Mouse (Mus musculus) intestine, postnatal 0 days (tissue): Measurements from ENCODE around the gene Ackr2. TPM values are rescaled to one million over a fixed set of nuclear protein-coding genes. Genes with fewer than 3 reads are reported as not detected.

Source experiments
- ATAC-seq: fragments of 200-750 bp; cut with Nextera tagmentation; 2 replicates; pipeline ENCODE4 v1.8.0; 2017; ENCODE audit warnings: mild to moderate bottlenecking, moderate TSS enrichment, moderate library complexity
- H3K27ac ChIP-seq: fragments of 300-500 bp; sonication (generic); 2 replicates; pipeline ENCODE4 v1.5.1; 2014; ENCODE audit warnings: mild to moderate bottlenecking, low read depth, low read length, moderate library complexity
- H3K27me3 ChIP-seq: fragments of 300-500 bp; sonication (generic); replicated peaks from 2 replicates; pipeline ENCODE4 v1.6.1; 2014; ENCODE audit warnings: low read length, mixed read lengths; ENCODE audit not compliant: control insufficient read depth, insufficient read depth
- H3K36me3 ChIP-seq: fragments of 300-500 bp; sonication (generic); 2 replicates; pipeline ENCODE4 v1.6.1; 2014; ENCODE audit warnings: mild to moderate bottlenecking, moderate library complexity; ENCODE audit not compliant: control insufficient read depth, insufficient read depth
- H3K4me1 ChIP-seq: fragments of 300-500 bp; sonication (generic); replicated peaks from 2 replicates; pipeline ENCODE4 v1.6.1; 2014; ENCODE audit warnings: antibody characterized with exemption, low read length, mixed read lengths; ENCODE audit not compliant: control insufficient read depth, insufficient read depth
- H3K4me2 ChIP-seq: fragments of 300-500 bp; sonication (generic); replicated peaks from 2 replicates; pipeline ENCODE4 v1.6.1; 2014; ENCODE audit warnings: low read depth, mild to moderate bottlenecking, moderate library complexity
- H3K4me3 ChIP-seq: fragments of 300-500 bp; sonication (generic); 2 replicates; pipeline ENCODE4 v1.5.1; 2014; ENCODE audit warnings: low read depth, low read length
- H3K9ac ChIP-seq: fragments of 300-500 bp; sonication (generic); 2 replicates; pipeline ENCODE4 v1.6.1; 2014; ENCODE audit warnings: mild to moderate bottlenecking, low read depth, low read length
- H3K9me3 ChIP-seq: fragments of 300-500 bp; sonication (generic); 2 replicates; pipeline ENCODE4 v1.6.1; 2016; ENCODE audit warnings: mixed run types; ENCODE audit not compliant: control insufficient read depth
- CTCF ChIP-seq: sonication (generic); IDR thresholded peaks from 2 replicates; pipeline ENCODE4 v1.5.1; 2016; ENCODE audit warnings: low read depth, mild to moderate bottlenecking, control low read depth, antibody characterized with exemption, moderate library complexity
- WGBS: fragments of 180-500 bp; shearing (Covaris S2); extraction: QIAGEN DNeasy Blood & Tissue Kit; methylation state at CpG from one replicate; pipeline ENCODE4 v1.1.7; 2014; 5-methylcytosine and 5-hydroxymethylcytosine counted together
- polyA plus RNA-seq: library from polyadenylated mRNA; unstranded; fragments of >200 nt; fragmentation: Nextera tagmentation; extraction: Ambion mirVana; gene quantifications from 2 replicates; pipeline ENCODE4 v1.2.1, GENCODE M21; 2015

The Ackr2 gene
- polyA plus RNA-seq, 1 experiment from 2014 or later, result 1.1 TPM

GRCm38 (mm10) chr9:121860921-121861320 lies 37.2 kb upstream of the Ackr2 start:
- no peak for TF ChIP-seq CTCF
- no peaks in the 10 kb centered on the region for H3K4me1 ChIP-seq
- H3K27me3 ChIP-seq, result no peaks in the 10 kb centered on the region
- no peak overlapping the region for H3K4me3 ChIP-seq
- no peak overlapping the region for H3K27ac ChIP-seq
- H3K9ac ChIP-seq, result no peak overlapping the region
- H3K36me3 ChIP-seq, result no peaks in the 10 kb centered on the region
- H3K4me2 ChIP-seq, result no peak overlapping the region
- H3K9me3 ChIP-seq, result no peaks in the 10 kb centered on the region
- ATAC-seq, result no peak
- WGBS, result 91% methylated on average over 2 of the region's 2 CpGs

- ATAC-seq, result no peak
- no peak for TF ChIP-seq CTCF
- H3K27me3 ChIP-seq, result no peaks in the 10 kb centered on the region
- no peak overlapping the region for H3K9ac ChIP-seq
- H3K4me3 ChIP-seq, result no peak overlapping the region
- peaks cover under 1% of the 10 kb centered on the region; the same call in 1 of the 2 replicates for H3K4me1 ChIP-seq
- no peaks in the 10 kb centered on the region for H3K36me3 ChIP-seq
- no peak overlapping the region for H3K4me2 ChIP-seq
- H3K27ac ChIP-seq, result no peak overlapping the region
- no peaks in the 10 kb centered on the region for H3K9me3 ChIP-seq
- WGBS, result 47% methylated on average over 4 of the region's 4 CpGs
Measured at GRCm38 (mm10) chr9:121864837-121865236, 33.3 kb upstream of the Ackr2 start.

GRCm38 (mm10) chr9:121865425-121866008 lies 32.6 kb upstream of the Ackr2 start:
- WGBS, result 46% methylated on average over 3 of the region's 3 CpGs

GRCm38 (mm10) chr9:121867632-121868031 lies 30.5 kb upstream of the Ackr2 start:
- no peak for ATAC-seq
- Histone ChIP-seq H3K4me3 (no peak overlapping the region), H3K4me1 (peaks cover 11% of the 10 kb centered on the region), H3K36me3 (no peaks in the 10 kb centered on the region), H3K9me3 (no peaks in the 10 kb centered on the region), H3K9ac (no peak overlapping the region), H3K27me3 (no peaks in the 10 kb centered on the region), H3K4me2 (no peak overlapping the region), H3K27ac (no peak overlapping the region)
- 61% methylated on average over 6 of the region's 6 CpGs for WGBS
- no peak for TF ChIP-seq CTCF

More at GRCm38 (mm10) chr9:121865425-121866008, 32.6 kb upstream of the Ackr2 start:
- Histone ChIP-seq H3K36me3 (no peaks in the 10 kb centered on the region), H3K27ac (no peak overlapping the region), H3K4me3 (no peak overlapping the region), H3K9ac (no peak overlapping the region), H3K27me3 (no peaks in the 10 kb centered on the region), H3K4me1 (peaks cover 3% of the 10 kb centered on the region; the same call in 1 of the 2 replicates), H3K4me2 (no peak overlapping the region), H3K9me3 (no peaks in the 10 kb centered on the region)
- no peak for TF ChIP-seq CTCF
- ATAC-seq, result no peak

GRCm38 (mm10) chr9:121868236-121868635 lies 29.9 kb upstream of the Ackr2 start:
- Histone ChIP-seq H3K36me3 (no peaks in the 10 kb centered on the region), H3K4me2 (no peak overlapping the region), H3K4me3 (no peak overlapping the region), H3K27ac (no peak overlapping the region), H3K9ac (no peak overlapping the region), H3K27me3 (no peaks in the 10 kb centered on the region), H3K9me3 (no peaks in the 10 kb centered on the region), H3K4me1 (peaks cover 11% of the 10 kb centered on the region)
- no peak for TF ChIP-seq CTCF
- WGBS, result 70% methylated on average over 6 of the region's 6 CpGs
- no peak for ATAC-seq

- no peak for TF ChIP-seq CTCF
- Histone ChIP-seq H3K27me3 (no peaks in the 10 kb centered on the region), H3K4me3 (no peak overlapping the region), H3K9ac (no peak overlapping the region), H3K36me3 (no peaks in the 10 kb centered on the region), H3K4me1 (peaks cover 11% of the 10 kb centered on the region), H3K9me3 (no peaks in the 10 kb centered on the region), H3K27ac (no peak overlapping the region), H3K4me2 (no peak overlapping the region)
- ATAC-seq, result no peak
- 88% methylated on average over 5 of the region's 5 CpGs for WGBS
Measured at GRCm38 (mm10) chr9:121869432-121869831, 28.7 kb upstream of the Ackr2 start.
